Mouse (Mus musculus) C2C12 (cell line): ENCODE results near the gene Il2ra.

Experiments
- CTCF ChIP-seq: IDR thresholded peaks from one replicate; pipeline ENCODE4 v1.5.1; 2011; ENCODE audit not compliant: control insufficient read depth, insufficient read depth, insufficient read length
- MAX ChIP-seq: IDR thresholded peaks from one replicate; pipeline ENCODE4 v1.6.1; 2011; ENCODE audit warnings: mild to moderate bottlenecking, control low read depth

DNA sequence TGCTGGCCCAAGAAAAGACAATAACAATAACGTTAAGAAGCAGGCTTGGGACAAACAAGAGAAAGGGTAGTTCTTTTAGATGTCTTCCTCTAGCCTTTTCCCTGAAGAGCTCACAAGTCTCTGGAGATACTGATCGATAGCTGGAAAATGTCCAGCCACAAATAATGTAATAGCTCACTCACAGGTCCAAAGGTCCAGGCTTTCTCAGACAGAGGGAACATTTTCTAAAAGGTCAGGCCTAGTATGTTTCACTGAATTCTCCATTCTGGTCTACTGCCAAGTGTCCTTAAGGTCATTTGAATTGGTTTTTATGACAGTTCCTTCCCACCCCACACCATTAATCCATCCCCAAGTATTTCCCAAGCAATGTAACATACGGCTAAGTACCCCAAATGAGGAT lies 70.4 kb downstream of the Il2ra start:
- TF ChIP-seq CTCF, result no peak
- TF ChIP-seq MAX, result no peak
